Mouse (Mus musculus) limb, embryonic 14.5 days (tissue): ENCODE results near the gene Emp1. TPM values are rescaled to one million over a fixed set of nuclear protein-coding genes. Genes with fewer than 3 reads are reported as not detected.

Experiments used
- ATAC-seq: fragments of 200-750 bp; cut with Nextera tagmentation; 2 replicates; pipeline ENCODE4 v1.8.0; 2017; ENCODE audit warnings: low read depth, moderate number of reproducible peaks, moderate TSS enrichment; ENCODE audit not compliant: low FRiP score
- DNase-seq: peaks from one replicate; pipeline ENCODE4 v3.0.0-alpha.2; 2015; ENCODE audit warnings: low spot score
- H3K27ac ChIP-seq: fragments of 300-500 bp; sonication (generic); replicated peaks from 2 replicates; pipeline ENCODE4 v1.5.1; 2014; ENCODE audit warnings: low read depth, mild to moderate bottlenecking, low read length, moderate library complexity, mixed read lengths
- H3K27me3 ChIP-seq: fragments of 300-500 bp; sonication (generic); 2 replicates; pipeline ENCODE4 v1.6.1; 2014; ENCODE audit warnings: low read length, mixed read lengths; ENCODE audit not compliant: control insufficient read depth, insufficient read depth
- H3K36me3 ChIP-seq: fragments of 300-500 bp; sonication (generic); 2 replicates; pipeline ENCODE4 v1.6.1; 2014; ENCODE audit warnings: mild to moderate bottlenecking, low read length, moderate library complexity, mixed read lengths; ENCODE audit not compliant: control insufficient read depth, insufficient read depth
- H3K4me1 ChIP-seq: fragments of 300-500 bp; sonication (generic); 2 replicates; pipeline ENCODE4 v1.6.1; 2014; ENCODE audit warnings: antibody characterized with exemption, low read length, mixed read lengths; ENCODE audit not compliant: control insufficient read depth, insufficient read depth
- H3K4me2 ChIP-seq: fragments of 300-500 bp; sonication (generic); replicated peaks from 2 replicates; pipeline ENCODE4 v1.6.1; 2014; ENCODE audit warnings: low read depth, mild to moderate bottlenecking, low read length, moderate library complexity; ENCODE audit not compliant: severe bottlenecking
- H3K4me3 ChIP-seq: fragments of 300-500 bp; sonication (generic); replicated peaks from 2 replicates; pipeline ENCODE4 v1.5.1; 2014; ENCODE audit warnings: low read length
- H3K9ac ChIP-seq: fragments of 300-500 bp; sonication (generic); 2 replicates; pipeline ENCODE4 v1.6.1; 2014; ENCODE audit warnings: mild to moderate bottlenecking, low read depth, low read length, moderate library complexity; ENCODE audit not compliant: severe bottlenecking
- H3K9me3 ChIP-seq: fragments of 300-500 bp; sonication (generic); 2 replicates; pipeline ENCODE4 v1.6.1; 2016; ENCODE audit warnings: low read length; ENCODE audit not compliant: control insufficient read depth
- POLR2A ChIP-seq: fragments of 200-500 bp; IDR thresholded peaks from 2 replicates; pipeline ENCODE4 v1.8.0; 2012; ENCODE audit warnings: inconsistent platforms, mild to moderate bottlenecking, moderate library complexity, borderline replicate concordance; ENCODE audit not compliant: insufficient read depth, insufficient read length; ENCODE audit errors: extremely low read depth
- WGBS: fragments of 180-500 bp; shearing (Covaris S2); extraction: QIAGEN DNeasy Blood & Tissue Kit; methylation state at CpG from one replicate; pipeline ENCODE4 v1.1.7; 2014; 5-methylcytosine and 5-hydroxymethylcytosine counted together
- polyA plus RNA-seq, 2 experiments: library from polyadenylated mRNA; depleted of rRNA in 1 of 2; stranded (reverse) in 1 of 2; unstranded in 1 of 2; fragments of >200 nt; fragmentation: Nextera tagmentation in 1 of 2; extraction: Ambion mirVana in 1 of 2; gene quantifications; 2 replicates each; pipeline versions ENCODE4 v1.2.1 to v1.2.3; 2012 to 2014

The Emp1 gene
- polyA plus RNA-seq, 2 experiments = 98.9 to 366 TPM

- ATAC-seq (no peak), DNase-seq (no peak)
- no peak overlapping the region for H3K9ac ChIP-seq
- H3K4me3 ChIP-seq = no peak overlapping the region
- no peaks in the 10 kb centered on the region for H3K4me1 ChIP-seq
- H3K27me3 ChIP-seq = no peaks in the 10 kb centered on the region
- no peaks in the 10 kb centered on the region for H3K9me3 ChIP-seq
- H3K36me3 ChIP-seq = no peaks in the 10 kb centered on the region
- WGBS = 83% methylated on average over 11 of the region's 11 CpGs
- no peak overlapping the region for H3K27ac ChIP-seq
- no peak overlapping the region for H3K4me2 ChIP-seq
- no peak for TF ChIP-seq POLR2A
These were observed 42.7 kb downstream of the Emp1 start for GRCm38 (mm10) chr6:135405093-135405492.

GRCm38 (mm10) chr6:135407323-135407722 is 45.0 kb downstream of the Emp1 start:
- TF ChIP-seq POLR2A = no peak
- Histone ChIP-seq H3K4me1 (no peaks in the 10 kb centered on the region), H3K36me3 (no peaks in the 10 kb centered on the region), H3K27ac (no peak overlapping the region), H3K9me3 (0 out of 2 replicates have a peak, but pooled peaks cover 3% of the 10 kb centered on the region), H3K27me3 (no peaks in the 10 kb centered on the region), H3K9ac (no peak overlapping the region), H3K4me2 (no peak overlapping the region), H3K4me3 (no peak overlapping the region)
- no peak for DNase-seq
- ATAC-seq = no peak
- whole genome bisulfite sequencing = 64% methylated on average over 4 of the region's 4 CpGs

GRCm38 (mm10) chr6:135411712-135412319 is 49.5 kb downstream of the Emp1 start:
- DNase-seq = no peak
- Histone ChIP-seq H3K4me3 (no peak overlapping the region), H3K4me2 (no peak overlapping the region), H3K27me3 (no peaks in the 10 kb centered on the region), H3K36me3 (no peaks in the 10 kb centered on the region), H3K4me1 (no peaks in the 10 kb centered on the region), H3K9me3 (0 out of 2 replicates have a peak, but pooled peaks cover 3% of the 10 kb centered on the region), H3K9ac (no peak overlapping the region), H3K27ac (no peak overlapping the region)
- no peak for ATAC-seq
- TF ChIP-seq POLR2A = no peak
- 82% methylated on average over 10 of the region's 10 CpGs for WGBS

GRCm38 (mm10) chr6:135412649-135413048 is 50.3 kb downstream of the Emp1 start:
- Histone ChIP-seq H3K4me1 (no peaks in the 10 kb centered on the region), H3K36me3 (no peaks in the 10 kb centered on the region), H3K4me3 (no peak overlapping the region), H3K9ac (no peak overlapping the region), H3K27ac (no peak overlapping the region), H3K27me3 (no peaks in the 10 kb centered on the region), H3K9me3 (0 out of 2 replicates have a peak, but pooled peaks cover 3% of the 10 kb centered on the region), H3K4me2 (no peak overlapping the region)
- DNase-seq = no peak
- no peak for ATAC-seq
- 72% methylated on average over 6 of the region's 6 CpGs for WGBS
- TF ChIP-seq POLR2A = no peak

- ATAC-seq = no peak
- 34% methylated on average over 5 of the region's 5 CpGs for WGBS
- TF ChIP-seq POLR2A = no peak
These were observed 55.1 kb downstream of the Emp1 start for GRCm38 (mm10) chr6:135417459-135417858.

More at GRCm38 (mm10) chr6:135417459-135417858, 55.1 kb downstream of the Emp1 start:
- no peaks in the 10 kb centered on the region for H3K9me3 ChIP-seq
- H3K27ac ChIP-seq = no peak overlapping the region
- H3K27me3 ChIP-seq = no peaks in the 10 kb centered on the region
- H3K4me2 ChIP-seq = no peak overlapping the region
- no peak for DNase-seq
- H3K4me1 ChIP-seq = no peaks in the 10 kb centered on the region
- H3K4me3 ChIP-seq = no peak overlapping the region
- no peak overlapping the region for H3K9ac ChIP-seq
- no peaks in the 10 kb centered on the region for H3K36me3 ChIP-seq
